8 mouse cellular contexts compared by ENCODE assay signal in genomic region chr2:118520042-118520933, GRCm38 (mm10). TPM values are rescaled to one million over a fixed set of nuclear protein-coding genes. Genes with fewer than 3 reads are reported as not detected.
DNase-seq lines count a peak whose midpoint lies in the region; ATAC-seq and TF ChIP-seq lines count a peak whose summit lies in the region.

No protein-coding gene starts in this region.

- TF ChIP-seq EP300 in stomach, postnatal 0 days (optimal IDR thresholded peaks at IDR 0.05) = no peak

- TF ChIP-seq CTCF in stomach, postnatal 0 days (IDR thresholded peaks at IDR 0.05; ENCODE audit: low read depth) = no peak

- no peak overlapping the region for H3K9ac ChIP-seq in stomach, postnatal 0 days (ENCODE audit: low read length)

- intact Hi-C loops in heart, postnatal 36 days (cut with DNase I) = no loop called here

- WGBS in forebrain, embryonic 10.5 days = 39% methylated on average over 9 of the region's 9 CpGs
- 41% methylated on average over 9 of the region's 9 CpGs for WGBS in stomach, postnatal 0 days

- ATAC-seq in stomach, postnatal 0 days (ENCODE audit: low FRiP score, low TSS enrichment) = peak; percentile 89

- H3K27ac ChIP-seq in forebrain, embryonic 10.5 days = peak overlapping the region; percentile 87
- peak overlapping the region; percentile 73 for H3K27ac ChIP-seq in stomach, postnatal 0 days (replicated peaks)

- peaks cover 52% of the 10 kb centered on the region for H3K4me1 ChIP-seq in forebrain, embryonic 10.5 days
- peaks cover 7% of the 10 kb centered on the region; the same call in 1 of the 2 replicates for H3K4me1 ChIP-seq in stomach, postnatal 0 days (replicated peaks; ENCODE audit: control insufficient read depth, insufficient read depth)

- H3K4me3 ChIP-seq in forebrain, embryonic 10.5 days = peak overlapping the region; percentile 10
- H3K4me3 ChIP-seq in stomach, postnatal 0 days (ENCODE audit: low read depth, low read length) = no peak overlapping the region

- no peaks in the 10 kb centered on the region for H3K36me3 ChIP-seq in forebrain, embryonic 10.5 days (replicated peaks)
- no peaks in the 10 kb centered on the region for H3K36me3 ChIP-seq in stomach, postnatal 0 days (ENCODE audit: control insufficient read depth, insufficient read depth, low read length)

- no peaks in the 10 kb centered on the region for H3K27me3 ChIP-seq in forebrain, embryonic 10.5 days (ENCODE audit: poor library complexity, severe bottlenecking)
- no peaks in the 10 kb centered on the region for H3K27me3 ChIP-seq in stomach, postnatal 0 days (ENCODE audit: control insufficient read depth, insufficient read depth, low read length)

- DNase-seq in ovary, postnatal 36 days (ENCODE audit: low spot score) = peak; percentile 51
- no peak for DNase-seq in ovary, postnatal 14 days (ENCODE audit: low spot score)
- peak; percentile 71 for DNase-seq in forebrain, embryonic 10.5 days (ENCODE audit: extremely low spot score, low spot score)
- peak; percentile 58 to 61 for DNase-seq in heart, postnatal 36 days
- peak; percentile 63 to 72 for DNase-seq in kidney, postnatal 4 days
- peak; percentile 56 to 80 for DNase-seq in lung, postnatal 4 days
- DNase-seq in stomach, postnatal 0 days (ENCODE audit: low spot score) = peak; percentile 74
- DNase-seq in spleen, adult 18-20 months = no peak

- H3K9me3 ChIP-seq in forebrain, embryonic 10.5 days = no peaks in the 10 kb centered on the region
- H3K9me3 ChIP-seq in stomach, postnatal 0 days (ENCODE audit: control insufficient read depth, low read length) = no peaks in the 10 kb centered on the region

- H3K4me2 ChIP-seq in stomach, postnatal 0 days (replicated peaks; ENCODE audit: low read depth) = no peak overlapping the region

RNA-seq across cellular contexts. Expression of gene Bmf, which starts 29.2 kb away (rescaled TPM):
- 3.8 and 4.5 TPM in 2 replicates for polyA plus RNA-seq in forebrain, embryonic 10.5 days (2016; fragmentation: Nextera tagmentation; extraction: Ambion mirVana)
- 1 to 10 TPM; 6.7 to 8.2 TPM for total RNA-seq in heart, postnatal 36 days (2021)
- 2.3 and 2.8 TPM in 2 replicates for polyA plus RNA-seq in stomach, postnatal 0 days (2015; fragmentation: Nextera tagmentation; extraction: Ambion mirVana)

RNA-seq across cellular contexts. Expression of gene Srp14, which starts 40.8 kb away (rescaled TPM):
- polyA plus RNA-seq in forebrain, embryonic 10.5 days (2016; fragmentation: Nextera tagmentation; extraction: Ambion mirVana) = 238 and 240 TPM in 2 replicates
- total RNA-seq in heart, postnatal 36 days (2021) = 100 to 1,000 TPM; 114 to 118 TPM
- 175 and 180 TPM in 2 replicates for polyA plus RNA-seq in stomach, postnatal 0 days (2015; fragmentation: Nextera tagmentation; extraction: Ambion mirVana)

Comparison
In these comparisons a context has a peak if more than half of its experiments do, and no peak if none do; other contexts are left out.
1. DNase-seq: peak in ovary, postnatal 36 days (single experiment), forebrain, embryonic 10.5 days (single experiment), heart, postnatal 36 days (2 of 2), kidney, postnatal 4 days (2 of 2), lung, postnatal 4 days (2 of 2) and stomach, postnatal 0 days (single experiment); none in ovary, postnatal 14 days (single experiment) and spleen, adult 18-20 months (0 of 2).